Mouse (Mus musculus): ENCODE data around the gene Cpa2.

The Cpa2 gene

DNA sequence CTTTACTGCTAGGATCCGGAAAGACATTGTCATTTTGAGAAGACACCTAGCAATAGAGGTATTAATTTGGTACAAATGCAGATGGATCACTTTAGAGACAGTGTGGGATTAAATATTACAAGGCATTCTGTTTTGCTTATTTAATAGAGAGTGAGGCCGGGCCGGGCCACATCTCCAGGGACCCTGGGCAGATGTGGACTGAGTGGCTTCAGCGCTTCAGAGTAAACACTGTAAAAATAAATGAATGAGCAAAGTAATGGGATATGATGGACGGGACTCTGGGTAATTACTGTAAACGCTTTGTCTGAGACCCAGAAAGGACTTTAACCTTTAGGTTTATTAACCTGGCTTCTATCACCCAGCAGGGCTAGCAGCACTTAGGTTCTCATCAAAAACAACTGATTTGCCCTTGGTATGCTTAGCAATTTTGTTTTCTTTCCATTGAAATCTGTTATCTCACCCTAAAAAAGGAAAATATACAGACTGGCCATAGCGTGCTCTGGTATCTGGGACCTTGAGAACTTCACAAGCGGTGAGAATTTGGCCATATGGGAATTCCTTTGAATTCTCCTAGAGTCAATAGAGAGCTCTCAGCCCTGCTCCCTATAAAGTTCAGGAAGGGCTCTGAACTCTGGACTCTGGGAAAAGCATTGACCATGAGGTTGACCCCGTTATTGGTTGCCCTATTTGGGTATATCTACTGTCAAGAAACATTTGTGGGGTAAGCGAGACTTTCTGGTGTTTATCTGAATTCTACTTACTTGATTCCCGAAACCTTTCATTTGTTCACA lies at the start of gene Cpa2:
TSS of gene Cpa2 (plus strand) at position 574 of the 791 bp plus-strand sequence.
- DNase-seq (ENCODE audit: low read depth), result no peak

- no peak for DNase-seq (ENCODE audit: low read depth)
Observed at GRCm38 (mm10) chr6:30499049-30499448, 42.3 kb upstream of the Cpa2 start.

DNA sequence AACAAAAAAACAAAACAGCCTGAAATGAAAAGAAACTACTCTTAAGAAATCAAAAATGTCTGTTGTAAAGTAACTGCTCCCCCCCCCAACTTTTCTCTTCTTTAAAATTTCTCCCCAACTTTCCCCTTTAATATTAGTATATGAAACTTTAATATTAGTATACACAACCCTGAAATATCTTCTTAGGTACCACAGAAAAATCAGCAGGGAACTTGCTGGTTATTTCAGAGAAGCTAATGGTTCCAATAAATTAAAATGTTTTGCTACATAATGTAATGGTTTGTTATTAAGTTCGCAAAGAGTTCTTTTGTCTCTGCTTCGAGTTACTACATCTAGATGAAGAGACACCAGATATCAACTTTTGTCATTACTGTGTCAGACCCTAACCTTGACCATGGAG lies 32.6 kb upstream of the Cpa2 start:
- no peak for DNase-seq (ENCODE audit: low read depth)

DNA sequence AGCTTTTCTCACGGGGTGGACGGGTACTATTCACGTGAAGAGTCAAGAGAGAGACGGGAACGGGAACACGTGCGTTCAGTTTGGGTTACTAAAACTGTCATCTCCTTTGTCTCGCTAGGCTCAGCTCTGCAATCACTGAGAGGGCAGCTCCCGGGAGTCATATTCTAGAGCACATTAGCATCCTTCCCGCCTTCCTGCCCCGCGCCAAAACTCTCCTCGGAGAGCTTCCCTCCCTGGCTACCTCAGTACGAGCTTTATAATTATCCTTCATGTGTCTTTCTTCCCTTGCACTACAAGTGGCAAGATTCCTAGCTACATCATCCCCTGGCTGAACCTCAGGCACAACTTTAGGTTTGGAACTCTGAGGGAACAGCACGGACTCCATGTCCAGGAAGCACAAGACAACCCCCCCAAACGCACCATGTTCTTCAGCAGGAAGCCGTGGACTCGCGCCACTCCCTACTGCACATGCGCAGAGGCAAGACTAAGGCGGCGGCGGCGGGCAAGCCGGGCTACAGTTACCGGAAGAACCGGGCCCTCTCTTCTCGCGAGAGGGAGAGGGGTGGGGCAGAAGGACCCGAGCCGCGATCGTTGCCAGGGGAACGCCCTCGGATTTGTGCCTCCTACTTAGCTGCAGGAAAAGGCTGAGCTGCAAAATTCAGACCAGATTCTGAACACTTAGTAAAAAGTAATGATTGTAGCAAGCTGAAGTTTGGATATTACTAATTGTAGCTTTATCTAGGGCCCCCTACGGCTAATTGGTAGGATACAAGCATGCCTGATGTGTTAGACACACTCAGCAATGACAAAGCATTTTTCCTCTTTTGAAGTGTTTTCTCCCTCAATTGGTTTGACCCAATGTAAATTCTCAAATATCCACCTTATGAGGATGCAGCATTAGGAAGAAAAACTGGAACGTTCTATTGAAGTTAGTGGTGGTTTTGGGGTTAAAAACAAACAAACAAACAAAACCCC lies 31.8 kb upstream of the Cpa2 start, which contains the start of the genes Tmem209 and Ssmem1:
TSS of gene Tmem209 (minus strand) at position 519 of the 975 bp plus-strand sequence.
TSS of gene Ssmem1 (plus strand) at position 585 of the 975 bp plus-strand sequence.
- DNase-seq (ENCODE audit: low read depth), result peak; percentile 100

DNA sequence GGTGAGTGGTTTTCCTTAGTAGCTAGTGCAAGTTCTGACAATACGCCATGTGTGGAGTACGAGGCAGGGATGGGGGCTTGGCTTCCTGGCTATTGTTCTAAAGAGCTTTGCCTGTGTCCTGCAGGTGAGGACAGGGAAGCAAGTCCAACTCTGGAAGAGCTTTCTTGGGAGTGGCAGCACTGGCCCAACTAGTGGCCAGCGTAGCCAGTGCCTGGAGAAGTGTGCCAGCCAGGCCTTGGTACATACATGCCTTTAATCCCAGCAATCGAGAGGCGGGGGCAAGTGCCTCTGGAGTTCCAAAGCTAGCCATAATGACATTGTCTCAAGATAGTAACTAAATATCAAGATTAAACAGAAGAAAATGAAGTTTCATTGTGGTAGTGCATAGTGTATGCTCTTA lies 31.1 kb upstream of the Cpa2 start:
- DNase-seq (ENCODE audit: low read depth), result peak; percentile 34

- DNase-seq (ENCODE audit: low read depth), result no peak
Observed at GRCm38 (mm10) chr6:30514242-30514641, 27.1 kb upstream of the Cpa2 start.

- DNase-seq (ENCODE audit: low read depth), result peak; percentile 19
Observed at GRCm38 (mm10) chr6:30520400-30520799, 21.0 kb upstream of the Cpa2 start.

DNA sequence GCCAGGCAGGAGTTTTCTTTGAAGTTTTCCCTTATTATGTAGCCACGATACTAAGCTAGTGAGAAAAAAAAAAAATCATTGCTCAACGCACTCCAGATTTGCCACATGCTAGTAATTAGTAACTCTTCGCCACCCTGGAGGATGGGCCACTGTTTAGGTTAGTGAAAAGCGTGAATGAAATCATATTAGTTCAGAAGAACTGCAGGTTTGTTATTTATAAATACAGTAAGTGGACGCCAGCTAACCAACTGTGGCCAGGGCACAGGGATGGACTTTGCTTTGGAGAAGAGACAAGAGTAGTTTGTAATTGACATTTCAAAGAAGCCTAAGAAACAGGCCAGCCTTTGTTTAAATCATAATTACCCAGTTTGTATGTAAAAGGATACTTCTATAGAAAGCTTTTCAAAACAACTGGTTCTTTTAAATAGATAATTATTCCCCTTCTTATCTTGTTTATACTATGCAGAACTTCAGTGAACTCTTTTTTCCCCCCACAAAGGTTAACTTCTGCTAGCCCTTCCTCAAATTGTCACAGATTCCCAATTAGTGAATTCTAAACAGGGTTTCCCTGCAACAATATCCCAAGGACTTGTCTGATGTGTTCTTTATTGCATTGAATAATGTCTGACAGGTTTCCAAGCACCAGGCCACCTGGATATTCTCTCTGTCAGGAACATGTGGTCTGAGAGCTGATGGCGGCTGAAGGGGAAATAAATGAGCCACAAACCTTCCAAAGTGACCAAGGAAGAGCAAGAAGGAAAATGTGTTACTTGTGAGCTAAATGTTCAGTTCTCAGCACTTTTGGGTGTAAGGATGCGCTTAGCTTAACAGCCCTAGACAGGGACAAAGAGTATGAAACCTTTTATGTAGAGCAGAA lies 15.7 kb upstream of the Cpa2 start:
- no peak for DNase-seq (ENCODE audit: low read depth)

- no peak for DNase-seq (ENCODE audit: low read depth)
Observed at GRCm38 (mm10) chr6:30526586-30527515, 14.5 kb upstream of the Cpa2 start.

DNA sequence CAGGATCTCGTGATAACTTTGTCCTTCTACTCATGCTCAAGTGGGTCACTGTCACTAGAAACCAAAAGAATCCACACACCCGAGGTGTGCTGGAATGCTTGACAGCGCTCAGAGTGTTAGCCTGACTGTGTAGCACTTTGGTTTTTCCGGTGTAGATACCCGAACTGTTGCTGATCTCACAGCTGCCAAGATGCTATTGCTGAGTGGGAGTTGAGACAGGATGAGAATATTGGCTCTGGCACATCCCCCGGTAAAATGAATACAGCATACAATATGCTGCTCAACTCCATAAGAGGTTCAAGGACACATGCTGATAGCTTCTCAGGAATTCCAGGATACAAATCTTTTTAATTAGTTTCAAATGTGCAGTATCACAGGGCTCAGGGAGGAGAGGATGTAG lies 12.6 kb upstream of the Cpa2 start:
- no peak for DNase-seq (ENCODE audit: low read depth)

DNA sequence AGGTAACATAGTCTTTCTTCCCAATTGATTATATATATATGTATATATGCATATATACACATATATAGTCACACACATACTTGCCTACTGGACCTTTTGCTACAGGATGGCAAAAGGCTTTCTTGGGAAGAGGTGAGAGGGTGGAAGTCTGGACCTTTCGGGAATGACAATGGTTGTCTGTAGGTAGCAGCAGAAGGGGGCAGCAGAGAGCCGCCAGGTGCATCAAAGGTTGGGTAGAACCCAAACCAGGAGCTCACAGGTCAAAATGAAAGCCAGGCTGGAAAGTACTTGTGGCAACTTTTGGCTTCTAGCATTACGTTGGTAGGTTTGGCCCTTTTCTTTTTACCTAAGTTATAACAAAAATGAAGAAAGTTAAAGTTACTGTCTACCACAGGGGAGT lies 6.0 kb upstream of the Cpa2 start:
- DNase-seq (ENCODE audit: low read depth), result peak; percentile 70

DNA sequence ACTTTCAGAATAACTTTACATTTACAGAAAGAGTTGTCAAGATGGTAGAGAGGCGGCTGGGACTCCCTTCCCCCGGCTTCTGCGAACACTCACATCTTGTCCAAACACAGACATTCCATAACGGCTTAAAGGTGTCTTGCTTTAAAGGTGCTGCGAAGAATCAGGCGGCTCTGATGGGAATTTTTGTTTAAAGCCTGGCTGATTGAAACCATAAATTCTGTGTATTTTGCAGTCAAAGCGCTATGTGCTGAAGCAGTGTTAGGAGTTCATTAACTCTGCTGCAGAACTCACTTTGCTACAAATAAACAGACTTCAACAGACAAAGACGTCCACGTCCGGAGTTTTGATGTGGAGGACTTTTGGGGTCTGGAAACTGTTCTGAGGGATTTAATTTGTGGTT lies 3.1 kb upstream of the Cpa2 start:
- DNase-seq (ENCODE audit: low read depth), result no peak

GRCm38 (mm10) chr6:30538800-30539199 lies 2.6 kb upstream of the Cpa2 start:
- DNase-seq (ENCODE audit: low read depth), result no peak

GRCm38 (mm10) chr6:30542277-30542676 lies 895 bp downstream of the Cpa2 start:
- DNase-seq (ENCODE audit: low read depth), result no peak

DNA sequence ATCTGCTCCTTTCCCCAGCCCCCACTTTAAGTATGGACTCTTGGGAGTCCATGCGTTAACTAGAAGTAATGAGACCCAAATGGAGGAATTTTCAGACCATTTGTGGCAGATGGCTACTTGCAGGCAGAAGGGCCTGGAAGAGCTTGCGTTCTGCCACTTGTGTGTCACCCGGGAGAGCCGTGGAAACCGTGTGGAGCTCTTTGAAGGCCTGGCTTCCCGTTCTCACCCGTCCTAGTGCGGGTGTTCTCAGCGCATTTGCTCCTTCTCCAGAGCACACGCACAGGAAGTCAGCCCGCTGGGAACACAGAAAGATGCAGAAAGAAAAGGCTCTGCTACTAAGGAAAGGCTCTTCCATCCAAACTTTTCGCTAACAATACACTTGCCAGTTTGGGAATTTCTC lies 1.7 kb downstream of the Cpa2 start:
- no peak for DNase-seq (ENCODE audit: low read depth)

- DNase-seq (ENCODE audit: low read depth), result no peak
Observed at GRCm38 (mm10) chr6:30543851-30544250, 2.5 kb downstream of the Cpa2 start.

- no peak for DNase-seq (ENCODE audit: low read depth)
Observed at GRCm38 (mm10) chr6:30545689-30546088, 4.3 kb downstream of the Cpa2 start.

DNA sequence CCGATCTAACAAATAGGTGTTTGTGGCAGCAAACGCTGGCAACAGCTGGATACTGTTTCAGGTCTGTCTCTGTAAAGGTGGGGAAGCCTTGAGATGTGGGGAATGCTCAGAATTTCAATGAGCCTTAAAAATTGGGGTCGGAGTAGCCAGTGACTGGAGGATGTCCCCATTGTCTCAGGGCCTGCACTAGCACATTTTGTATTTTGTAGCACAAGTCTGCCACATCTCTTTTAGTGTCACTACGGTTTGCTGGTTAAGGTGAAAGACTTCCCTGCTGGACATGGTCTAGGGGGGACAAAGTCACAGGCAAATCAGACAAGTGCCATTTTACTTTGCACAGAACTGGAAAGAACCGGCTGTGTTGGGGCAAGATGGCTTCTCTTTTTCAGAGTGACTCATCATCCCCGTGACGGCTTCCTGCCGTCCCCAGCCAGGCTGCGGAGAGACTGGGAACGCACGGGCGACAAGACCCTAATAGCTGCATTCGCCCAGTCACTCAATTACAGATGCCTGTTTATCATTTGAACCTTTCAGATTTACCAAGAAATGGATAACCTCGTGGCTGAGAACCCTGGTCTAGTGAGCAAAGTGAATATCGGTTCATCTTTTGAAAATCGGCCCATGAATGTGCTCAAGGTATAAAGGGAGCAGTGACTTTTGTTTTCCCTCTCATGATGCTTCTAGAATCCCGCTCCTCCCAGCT lies 5.3 kb downstream of the Cpa2 start:
- DNase-seq (ENCODE audit: low read depth), result no peak

DNA sequence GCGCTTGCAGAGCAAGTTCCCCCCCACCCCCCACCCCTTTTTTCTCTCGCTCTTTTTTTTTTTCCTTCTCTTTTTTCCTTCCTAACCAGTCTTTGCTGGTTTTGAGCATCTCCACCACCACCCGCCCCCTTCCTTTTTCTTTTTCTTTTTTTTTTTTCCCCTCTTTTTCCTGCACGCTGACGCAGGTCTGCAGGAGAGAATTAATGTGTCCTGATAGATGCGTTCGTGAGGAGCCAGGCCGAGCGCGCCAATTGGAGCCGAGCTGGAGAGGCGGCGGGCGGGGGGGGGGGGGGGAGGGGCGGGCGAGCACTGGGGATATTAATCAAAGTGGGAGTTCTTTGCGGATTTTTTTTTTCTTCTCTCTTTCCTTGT lies 5.9 kb downstream of the Cpa2 start:
- no peak for DNase-seq (ENCODE audit: low read depth)

GRCm38 (mm10) chr6:30547656-30548306 lies 6.4 kb downstream of the Cpa2 start:
- peak; percentile 62 for DNase-seq (ENCODE audit: low read depth)
